Mouse (Mus musculus): ENCODE results near the gene Ildr1. TPM values are rescaled to one million over a fixed set of nuclear protein-coding genes. Genes with fewer than 3 reads are reported as not detected.

The Ildr1 gene
- polyA plus RNA-seq (2015; fragmentation: Nextera tagmentation; extraction: Ambion mirVana) = 8.3 and 12.1 TPM in 2 replicates

GRCm38 (mm10) chr16:36693818-36694413, at the start of gene Ildr1:
TSS of gene Ildr1 (plus strand) at chr16:36693978.
- 2% methylated on average over 40 of the region's 40 CpGs for WGBS
- Histone ChIP-seq H3K9ac (ENCODE audit: low read length) (peak within 1 kb of the TSS; percentile 68), H3K27ac (ENCODE audit: low read length) (peak within 1 kb of the TSS; percentile 64; the same call in 1 of the 2 replicates)

DNA sequence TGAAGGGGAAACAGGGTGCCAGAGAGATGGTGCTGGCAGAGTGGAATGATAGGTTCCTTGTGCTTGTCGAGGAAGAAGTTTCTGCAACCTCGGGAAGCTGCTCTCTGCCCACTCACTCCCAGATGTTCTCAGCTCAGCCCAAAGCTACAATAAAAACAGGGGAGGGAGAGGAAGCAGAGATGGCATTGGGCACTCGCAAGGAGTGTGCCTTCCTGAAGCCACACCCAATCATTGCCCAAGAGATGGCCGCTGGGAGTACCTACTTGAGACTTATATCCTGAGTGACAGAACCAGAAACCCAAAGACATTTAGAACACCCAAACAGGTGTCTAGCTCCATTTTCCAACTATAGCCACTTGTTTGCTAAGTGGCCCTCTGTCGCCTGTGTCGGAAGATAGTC, 48.7 kb upstream of the Ildr1 start:
- Histone ChIP-seq H3K36me3 (ENCODE audit: control insufficient read depth, insufficient read depth, low read length) (no peaks in the 10 kb centered on the region), H3K27me3 (ENCODE audit: control insufficient read depth, insufficient read depth, low read length) (no peaks in the 10 kb centered on the region), H3K9me3 (replicated peaks; ENCODE audit: control insufficient read depth, low read length) (no peaks in the 10 kb centered on the region), H3K4me1 (ENCODE audit: control insufficient read depth, insufficient read depth, low read length) (no peaks in the 10 kb centered on the region), H3K9ac (ENCODE audit: low read length) (no peak overlapping the region), H3K4me3 (replicated peaks; ENCODE audit: low read length) (no peak overlapping the region), H3K4me2 (ENCODE audit: low read depth, low read length) (no peak overlapping the region), H3K27ac (ENCODE audit: low read length) (no peak overlapping the region)
- WGBS = 77% methylated on average over 6 of the region's 6 CpGs
- no peak for ATAC-seq (ENCODE audit: insufficient read depth, low FRiP score)

More at GRCm38 (mm10) chr16:36693818-36694413, at the start of gene Ildr1:
- Histone ChIP-seq H3K4me1 (ENCODE audit: control insufficient read depth, insufficient read depth, low read length) (peaks cover 2% of the 10 kb centered on the region; the same call in 1 of the 2 replicates), H3K4me2 (ENCODE audit: low read depth, low read length) (peak within 1 kb of the TSS; percentile 61), H3K36me3 (ENCODE audit: control insufficient read depth, insufficient read depth, low read length) (no peaks in the 10 kb centered on the region), H3K27me3 (ENCODE audit: control insufficient read depth, insufficient read depth, low read length) (peaks cover 3% of the 10 kb centered on the region; the same call in 1 of the 2 replicates), H3K4me3 (replicated peaks; ENCODE audit: low read length) (peak within 1 kb of the TSS; percentile 49), H3K9me3 (replicated peaks; ENCODE audit: control insufficient read depth, low read length) (no peaks in the 10 kb centered on the region)
- peak; percentile 87 for ATAC-seq (ENCODE audit: insufficient read depth, low FRiP score)

DNA sequence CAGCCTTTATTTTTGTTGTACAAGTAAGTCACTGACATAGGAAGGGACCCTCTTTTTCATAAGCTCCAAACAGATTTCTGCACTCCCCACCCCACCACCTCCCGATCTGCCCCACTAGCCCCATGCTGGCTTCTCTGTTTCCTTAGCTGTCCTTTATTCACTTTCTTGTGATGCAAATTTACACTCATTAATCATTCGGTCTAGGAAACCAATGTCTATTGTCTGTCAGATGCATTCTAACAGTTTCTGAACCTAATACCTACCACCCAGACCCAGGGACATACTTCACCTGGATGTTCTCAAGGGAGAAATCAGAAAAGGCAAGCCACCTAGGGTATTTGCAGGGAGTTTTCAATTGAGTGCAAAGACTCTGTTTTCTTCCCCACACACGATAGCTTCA, 44.5 kb upstream of the Ildr1 start:
- Histone ChIP-seq H3K27me3 (ENCODE audit: control insufficient read depth, insufficient read depth, low read length) (no peaks in the 10 kb centered on the region), H3K27ac (ENCODE audit: low read length) (no peak overlapping the region), H3K4me1 (ENCODE audit: control insufficient read depth, insufficient read depth, low read length) (no peaks in the 10 kb centered on the region), H3K4me2 (ENCODE audit: low read depth, low read length) (no peak overlapping the region), H3K36me3 (ENCODE audit: control insufficient read depth, insufficient read depth, low read length) (no peaks in the 10 kb centered on the region), H3K9ac (ENCODE audit: low read length) (no peak overlapping the region), H3K9me3 (replicated peaks; ENCODE audit: control insufficient read depth, low read length) (no peaks in the 10 kb centered on the region), H3K4me3 (replicated peaks; ENCODE audit: low read length) (no peak overlapping the region)
- 68% methylated on average over 3 of the region's 3 CpGs for WGBS
- no peak for ATAC-seq (ENCODE audit: insufficient read depth, low FRiP score)

DNA sequence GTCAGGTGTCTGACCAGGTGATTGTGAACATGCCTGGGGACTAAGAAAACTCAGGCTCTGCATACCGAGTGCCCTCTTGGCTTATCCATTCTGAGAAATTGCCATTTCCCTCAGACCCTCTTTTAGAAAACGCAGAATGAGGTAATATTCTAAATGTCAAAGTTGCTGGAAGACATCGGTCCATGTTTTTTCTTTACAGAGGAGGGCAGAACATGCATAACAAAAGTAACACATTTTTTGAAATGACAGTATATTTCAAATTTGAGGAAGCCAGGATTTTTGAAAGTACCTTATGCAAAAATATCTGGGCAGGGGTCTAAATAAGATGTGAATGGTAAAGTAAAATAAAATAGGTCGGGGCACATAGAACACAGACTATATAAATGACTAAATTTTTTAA, 43.3 kb upstream of the Ildr1 start:
- Histone ChIP-seq H3K9ac (ENCODE audit: low read length) (no peak overlapping the region), H3K9me3 (replicated peaks; ENCODE audit: control insufficient read depth, low read length) (no peaks in the 10 kb centered on the region), H3K27ac (ENCODE audit: low read length) (no peak overlapping the region), H3K4me2 (ENCODE audit: low read depth, low read length) (no peak overlapping the region), H3K4me3 (replicated peaks; ENCODE audit: low read length) (no peak overlapping the region), H3K4me1 (ENCODE audit: control insufficient read depth, insufficient read depth, low read length) (no peaks in the 10 kb centered on the region), H3K27me3 (ENCODE audit: control insufficient read depth, insufficient read depth, low read length) (no peaks in the 10 kb centered on the region), H3K36me3 (ENCODE audit: control insufficient read depth, insufficient read depth, low read length) (no peaks in the 10 kb centered on the region)
- no peak for ATAC-seq (ENCODE audit: insufficient read depth, low FRiP score)
- WGBS = 82% methylated on average over 4 of the region's 4 CpGs

- WGBS = 69% methylated on average over 6 of the region's 6 CpGs
These were observed 42.5 kb upstream of the Ildr1 start for GRCm38 (mm10) chr16:36651174-36651766.

GRCm38 (mm10) chr16:36655199-36655598, 38.6 kb upstream of the Ildr1 start:
- no peak overlapping the region for H3K4me3 ChIP-seq (replicated peaks; ENCODE audit: low read length)
- no peak overlapping the region for H3K9ac ChIP-seq (ENCODE audit: low read length)
- 92% methylated on average over 1 of the region's 1 CpGs for WGBS
- H3K36me3 ChIP-seq (ENCODE audit: control insufficient read depth, insufficient read depth, low read length) = no peaks in the 10 kb centered on the region
- H3K4me2 ChIP-seq (ENCODE audit: low read depth, low read length) = no peak overlapping the region
- ATAC-seq (ENCODE audit: insufficient read depth, low FRiP score) = no peak
- no peaks in the 10 kb centered on the region for H3K27me3 ChIP-seq (ENCODE audit: control insufficient read depth, insufficient read depth, low read length)
- H3K27ac ChIP-seq (ENCODE audit: low read length) = no peak overlapping the region
- no peaks in the 10 kb centered on the region for H3K9me3 ChIP-seq (replicated peaks; ENCODE audit: control insufficient read depth, low read length)
- no peaks in the 10 kb centered on the region for H3K4me1 ChIP-seq (ENCODE audit: control insufficient read depth, insufficient read depth, low read length)

More at GRCm38 (mm10) chr16:36651174-36651766, 42.5 kb upstream of the Ildr1 start:
- Histone ChIP-seq H3K4me3 (replicated peaks; ENCODE audit: low read length) (no peak overlapping the region), H3K9ac (ENCODE audit: low read length) (no peak overlapping the region), H3K27me3 (ENCODE audit: control insufficient read depth, insufficient read depth, low read length) (no peaks in the 10 kb centered on the region), H3K4me1 (ENCODE audit: control insufficient read depth, insufficient read depth, low read length) (no peaks in the 10 kb centered on the region), H3K36me3 (ENCODE audit: control insufficient read depth, insufficient read depth, low read length) (no peaks in the 10 kb centered on the region), H3K27ac (ENCODE audit: low read length) (no peak overlapping the region), H3K4me2 (ENCODE audit: low read depth, low read length) (no peak overlapping the region), H3K9me3 (replicated peaks; ENCODE audit: control insufficient read depth, low read length) (no peaks in the 10 kb centered on the region)
- no peak for ATAC-seq (ENCODE audit: insufficient read depth, low FRiP score)

- Histone ChIP-seq H3K27ac (ENCODE audit: low read length) (no peak overlapping the region), H3K4me2 (ENCODE audit: low read depth, low read length) (no peak overlapping the region), H3K4me1 (ENCODE audit: control insufficient read depth, insufficient read depth, low read length) (no peaks in the 10 kb centered on the region), H3K9ac (ENCODE audit: low read length) (no peak overlapping the region), H3K27me3 (ENCODE audit: control insufficient read depth, insufficient read depth, low read length) (no peaks in the 10 kb centered on the region), H3K4me3 (replicated peaks; ENCODE audit: low read length) (no peak overlapping the region), H3K9me3 (replicated peaks; ENCODE audit: control insufficient read depth, low read length) (no peaks in the 10 kb centered on the region), H3K36me3 (ENCODE audit: control insufficient read depth, insufficient read depth, low read length) (no peaks in the 10 kb centered on the region)
- WGBS = 82% methylated on average over 4 of the region's 4 CpGs
- no peak for ATAC-seq (ENCODE audit: insufficient read depth, low FRiP score)
These were observed 37.9 kb upstream of the Ildr1 start for GRCm38 (mm10) chr16:36655910-36656309.

- no peak overlapping the region for H3K4me3 ChIP-seq (replicated peaks; ENCODE audit: low read length)
- no peaks in the 10 kb centered on the region for H3K9me3 ChIP-seq (replicated peaks; ENCODE audit: control insufficient read depth, low read length)
- 88% methylated on average over 10 of the region's 10 CpGs for WGBS
- no peak overlapping the region for H3K4me2 ChIP-seq (ENCODE audit: low read depth, low read length)
- no peak overlapping the region for H3K9ac ChIP-seq (ENCODE audit: low read length)
- H3K27ac ChIP-seq (ENCODE audit: low read length) = no peak overlapping the region
- ATAC-seq (ENCODE audit: insufficient read depth, low FRiP score) = no peak
- no peaks in the 10 kb centered on the region for H3K27me3 ChIP-seq (ENCODE audit: control insufficient read depth, insufficient read depth, low read length)
- no peaks in the 10 kb centered on the region for H3K36me3 ChIP-seq (ENCODE audit: control insufficient read depth, insufficient read depth, low read length)
- H3K4me1 ChIP-seq (ENCODE audit: control insufficient read depth, insufficient read depth, low read length) = no peaks in the 10 kb centered on the region
These were observed 32.4 kb upstream of the Ildr1 start for GRCm38 (mm10) chr16:36661330-36661729.

GRCm38 (mm10) chr16:36663484-36663883, 30.3 kb upstream of the Ildr1 start:
- Histone ChIP-seq H3K27me3 (ENCODE audit: control insufficient read depth, insufficient read depth, low read length) (no peaks in the 10 kb centered on the region), H3K9me3 (replicated peaks; ENCODE audit: control insufficient read depth, low read length) (no peaks in the 10 kb centered on the region), H3K4me2 (ENCODE audit: low read depth, low read length) (no peak overlapping the region), H3K36me3 (ENCODE audit: control insufficient read depth, insufficient read depth, low read length) (no peaks in the 10 kb centered on the region), H3K4me3 (replicated peaks; ENCODE audit: low read length) (no peak overlapping the region), H3K4me1 (ENCODE audit: control insufficient read depth, insufficient read depth, low read length) (no peaks in the 10 kb centered on the region), H3K9ac (ENCODE audit: low read length) (no peak overlapping the region), H3K27ac (ENCODE audit: low read length) (no peak overlapping the region)
- WGBS = 81% methylated on average over 5 of the region's 5 CpGs
- ATAC-seq (ENCODE audit: insufficient read depth, low FRiP score) = no peak

Measured in stomach, embryonic 16.5 days (tissue).